Mouse (Mus musculus) midbrain, embryonic 12.5 days (tissue): ENCODE measurements around the gene Loxl4. TPM values are rescaled to one million over a fixed set of nuclear protein-coding genes. Genes with fewer than 3 reads are reported as not detected.

Source experiments
- ATAC-seq: fragments of 200-750 bp; cut with Nextera tagmentation; 2 replicates; pipeline ENCODE4 v1.8.0; 2017; ENCODE audit warnings: low read depth, moderate TSS enrichment, moderate library complexity; ENCODE audit not compliant: low FRiP score
- H3K27ac ChIP-seq: fragments of 300-500 bp; sonication (generic); replicated peaks from 2 replicates; pipeline ENCODE4 v1.5.1; 2016; ENCODE audit warnings: mild to moderate bottlenecking
- H3K27me3 ChIP-seq: fragments of 300-500 bp; sonication (generic); 2 replicates; pipeline ENCODE4 v1.6.1; 2016; ENCODE audit warnings: mild to moderate bottlenecking
- H3K36me3 ChIP-seq: fragments of 300-500 bp; sonication (generic); 2 replicates; pipeline ENCODE4 v1.6.1; 2016
- H3K4me1 ChIP-seq: fragments of 300-500 bp; sonication (generic); 2 replicates; pipeline ENCODE4 v1.6.1; 2016
- H3K4me2 ChIP-seq: fragments of 300-500 bp; sonication (generic); replicated peaks from 2 replicates; pipeline ENCODE4 v1.6.1; 2016; ENCODE audit warnings: mild to moderate bottlenecking, moderate library complexity
- H3K4me3 ChIP-seq: fragments of 300-500 bp; sonication (generic); 2 replicates; pipeline ENCODE4 v1.5.1; 2016; ENCODE audit warnings: mild to moderate bottlenecking
- H3K9ac ChIP-seq: fragments of 300-500 bp; sonication (generic); replicated peaks from 2 replicates; pipeline ENCODE4 v1.6.1; 2016; ENCODE audit warnings: mild to moderate bottlenecking, moderate library complexity
- H3K9me3 ChIP-seq: fragments of 300-500 bp; sonication (generic); 2 replicates; pipeline ENCODE4 v1.6.1; 2016; ENCODE audit warnings: mild to moderate bottlenecking
- WGBS: fragments of 180-500 bp; shearing (Covaris S2); methylation state at CpG from one replicate; pipeline ENCODE4 v1.1.7; 2016; 5-methylcytosine and 5-hydroxymethylcytosine counted together
- polyA plus RNA-seq: library from polyadenylated mRNA; unstranded; fragments of >200 nt; fragmentation: Nextera tagmentation; extraction: Ambion mirVana; gene quantifications from 2 replicates; pipeline ENCODE4 v1.2.1, GENCODE M21; 2016

The Loxl4 gene
- polyA plus RNA-seq, 1 experiment from 2014 or later = 0.13 TPM

DNA sequence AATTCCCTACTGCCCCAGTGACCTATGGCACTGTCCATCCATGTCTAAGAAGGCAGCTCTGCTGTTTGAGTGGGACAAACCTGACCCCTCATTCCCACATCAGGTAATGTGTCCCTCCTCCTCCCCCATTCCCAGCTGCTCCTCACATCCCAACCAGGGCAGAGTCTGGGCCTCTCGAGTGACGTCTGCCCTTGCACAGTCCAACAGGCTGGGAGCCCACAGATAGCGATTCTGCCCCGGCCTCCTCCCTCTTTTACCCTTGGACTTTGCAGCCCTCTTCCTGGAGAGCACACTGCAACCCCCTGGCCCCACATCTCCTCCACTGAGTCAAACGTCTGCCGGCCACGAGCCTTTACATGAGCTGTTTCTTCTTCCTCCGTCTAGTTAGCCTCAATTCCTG is 10.0 kb downstream of the Loxl4 start:
- 87% methylated on average over 8 of the region's 8 CpGs for WGBS
- no peaks in the 10 kb centered on the region for H3K36me3 ChIP-seq
- no peak overlapping the region for H3K27ac ChIP-seq
- H3K27me3 ChIP-seq = no peaks in the 10 kb centered on the region
- no peak overlapping the region for H3K9ac ChIP-seq
- ATAC-seq = no peak
- no peak overlapping the region for H3K4me2 ChIP-seq
- H3K4me1 ChIP-seq = 0 out of 2 replicates have a peak, but pooled peaks cover 5% of the 10 kb centered on the region
- no peaks in the 10 kb centered on the region for H3K9me3 ChIP-seq
- H3K4me3 ChIP-seq = no peak overlapping the region

DNA sequence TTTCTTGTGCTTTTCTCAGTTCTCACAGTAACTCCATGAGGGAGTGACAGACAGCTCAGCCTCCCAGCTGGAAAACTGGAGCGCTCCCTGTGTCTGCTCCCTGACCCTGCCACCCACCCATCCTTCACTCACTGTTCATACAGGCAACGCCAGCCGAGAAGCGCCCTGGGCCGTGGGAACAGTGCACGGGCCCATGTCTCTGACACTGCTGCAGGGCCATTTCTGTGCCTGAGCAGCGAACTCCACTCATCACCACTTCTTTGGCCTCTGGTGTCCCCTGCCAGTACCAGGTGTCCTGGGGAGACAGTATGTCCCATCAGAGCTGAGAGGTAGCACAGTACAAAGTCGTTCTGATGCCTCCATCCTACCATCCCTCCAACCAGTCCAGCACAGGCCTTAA is 10.6 kb downstream of the Loxl4 start:
- no peak overlapping the region for H3K4me3 ChIP-seq
- H3K4me2 ChIP-seq = no peak overlapping the region
- H3K4me1 ChIP-seq = 0 out of 2 replicates have a peak, but pooled peaks cover 5% of the 10 kb centered on the region
- H3K36me3 ChIP-seq = no peaks in the 10 kb centered on the region
- H3K27me3 ChIP-seq = no peaks in the 10 kb centered on the region
- ATAC-seq = no peak
- no peaks in the 10 kb centered on the region for H3K9me3 ChIP-seq
- 80% methylated on average over 8 of the region's 8 CpGs for WGBS
- H3K9ac ChIP-seq = no peak overlapping the region
- H3K27ac ChIP-seq = no peak overlapping the region

DNA sequence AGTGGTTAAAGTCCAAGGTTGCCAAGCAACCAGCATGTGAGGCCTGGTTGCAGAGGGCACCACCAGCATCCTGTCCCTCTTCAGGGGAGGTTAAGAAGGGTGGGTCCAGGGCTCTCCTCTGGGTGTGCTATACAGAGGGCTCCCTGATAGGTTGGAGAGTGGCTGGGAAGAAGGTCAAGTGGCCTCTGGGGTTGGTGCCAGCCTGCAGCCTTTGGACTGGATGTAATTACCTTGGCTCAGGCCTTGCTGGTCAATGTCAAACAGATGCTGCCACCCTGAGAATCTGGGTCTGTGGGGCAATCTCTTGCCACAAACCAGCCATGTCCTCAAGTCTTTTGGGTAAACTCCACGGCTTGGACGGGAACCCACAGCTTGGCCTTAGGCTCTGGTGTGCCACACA is 11.2 kb downstream of the Loxl4 start:
- Histone ChIP-seq H3K4me1 (0 out of 2 replicates have a peak, but pooled peaks cover 5% of the 10 kb centered on the region), H3K27ac (no peak overlapping the region), H3K36me3 (no peaks in the 10 kb centered on the region), H3K9me3 (no peaks in the 10 kb centered on the region), H3K4me3 (no peak overlapping the region), H3K9ac (no peak overlapping the region), H3K27me3 (no peaks in the 10 kb centered on the region), H3K4me2 (no peak overlapping the region)
- 89% methylated on average over 2 of the region's 2 CpGs for WGBS
- no peak for ATAC-seq

DNA sequence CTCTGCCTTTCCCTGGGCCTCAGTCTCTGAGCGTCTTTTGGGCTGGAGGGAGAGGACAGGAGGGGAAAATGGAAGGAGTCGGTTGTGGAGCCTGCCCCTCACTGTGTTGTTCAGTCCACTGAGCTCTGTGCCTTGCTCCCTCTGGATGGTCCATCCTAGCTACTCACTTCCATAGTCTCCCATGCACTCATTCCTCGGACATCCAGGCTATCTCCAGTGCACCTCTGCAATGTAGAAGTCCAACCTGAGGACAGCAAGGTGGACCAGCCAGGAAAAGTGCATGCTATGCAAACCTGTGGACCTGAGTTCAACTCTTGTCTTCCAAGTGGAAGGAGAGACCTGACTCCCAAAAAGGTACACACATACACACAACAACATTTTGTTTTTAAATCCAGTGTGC is 12.0 kb downstream of the Loxl4 start:
- ATAC-seq = no peak
- H3K4me1 ChIP-seq = 0 out of 2 replicates have a peak, but pooled peaks cover 5% of the 10 kb centered on the region
- no peaks in the 10 kb centered on the region for H3K9me3 ChIP-seq
- H3K36me3 ChIP-seq = no peaks in the 10 kb centered on the region
- no peak overlapping the region for H3K4me3 ChIP-seq
- no peak overlapping the region for H3K4me2 ChIP-seq
- H3K9ac ChIP-seq = no peak overlapping the region
- H3K27me3 ChIP-seq = no peaks in the 10 kb centered on the region
- 78% methylated on average over 3 of the region's 3 CpGs for WGBS
- no peak overlapping the region for H3K27ac ChIP-seq

DNA sequence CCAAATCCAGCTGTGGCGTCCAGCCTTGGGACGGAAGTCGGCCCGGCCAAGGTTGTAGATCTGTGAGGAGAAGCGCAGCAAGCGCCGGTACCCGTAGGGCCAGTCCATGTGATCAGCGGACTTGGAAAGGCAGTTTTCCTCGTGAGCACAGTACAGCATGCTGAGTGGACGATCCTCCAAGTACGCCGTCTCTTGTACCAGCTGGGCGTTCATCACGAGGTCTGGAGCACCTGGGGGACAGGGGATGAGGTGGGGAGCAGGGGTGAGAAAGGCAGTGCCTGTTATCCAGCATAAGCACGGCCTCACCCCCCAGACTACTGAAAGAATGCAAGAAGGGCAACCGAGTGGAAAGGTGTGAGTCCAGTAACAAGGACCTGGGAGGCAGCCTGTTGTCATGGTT is 12.7 kb downstream of the Loxl4 start:
- no peaks in the 10 kb centered on the region for H3K27me3 ChIP-seq

DNA sequence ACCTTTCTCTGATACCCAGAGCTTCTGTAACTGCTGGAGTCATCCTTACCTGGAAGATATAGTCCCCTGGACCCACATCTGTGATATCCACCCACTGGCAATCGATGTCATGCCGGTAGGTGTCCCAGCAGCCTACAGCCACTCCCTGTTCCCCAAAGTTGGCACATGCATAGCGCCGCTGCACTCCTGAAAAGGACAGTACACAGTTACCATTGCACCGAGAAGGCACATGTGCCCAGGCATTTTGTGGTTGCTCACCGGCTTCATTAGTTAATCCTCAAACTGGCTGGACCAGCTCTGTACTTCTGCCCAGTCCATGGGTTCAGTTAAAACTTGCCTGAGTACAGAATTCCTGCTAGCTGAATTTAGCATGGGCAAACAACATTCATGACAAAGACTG is 14.7 kb downstream of the Loxl4 start:
- Histone ChIP-seq H3K4me3 (no peak overlapping the region), H3K36me3 (no peaks in the 10 kb centered on the region), H3K27me3 (no peaks in the 10 kb centered on the region), H3K9me3 (no peaks in the 10 kb centered on the region), H3K4me1 (0 out of 2 replicates have a peak, but pooled peaks cover 5% of the 10 kb centered on the region), H3K27ac (no peak overlapping the region), H3K4me2 (no peak overlapping the region), H3K9ac (no peak overlapping the region)
- no peak for ATAC-seq
- WGBS = 97% methylated on average over 6 of the region's 6 CpGs

More for the DNA sequence above, 12.7 kb downstream of the Loxl4 start:
- Histone ChIP-seq H3K9me3 (no peaks in the 10 kb centered on the region), H3K9ac (no peak overlapping the region), H3K4me1 (0 out of 2 replicates have a peak, but pooled peaks cover 5% of the 10 kb centered on the region), H3K27ac (no peak overlapping the region), H3K4me3 (no peak overlapping the region), H3K36me3 (no peaks in the 10 kb centered on the region), H3K4me2 (no peak overlapping the region)
- 87% methylated on average over 17 of the region's 17 CpGs for WGBS
- no peak for ATAC-seq

DNA sequence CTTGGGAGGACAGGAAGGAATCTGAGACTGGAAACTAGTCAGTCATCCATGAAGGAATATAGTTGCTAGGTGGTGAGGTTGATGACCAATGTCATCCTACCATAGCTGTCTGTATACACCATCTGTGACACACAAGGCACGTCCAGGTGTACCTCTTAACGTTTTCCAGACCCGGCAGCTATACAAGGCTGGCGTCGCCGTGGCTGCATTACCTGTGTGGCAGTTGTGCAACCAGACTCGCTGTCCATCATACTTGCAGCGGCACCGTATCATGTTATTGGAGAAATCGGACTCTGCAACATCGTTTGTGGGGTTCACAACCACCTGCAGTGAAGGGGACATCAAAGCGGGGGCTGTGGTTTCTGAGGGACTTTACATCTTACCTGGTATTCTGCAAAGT is 15.3 kb downstream of the Loxl4 start:
- H3K9me3 ChIP-seq = no peaks in the 10 kb centered on the region
- H3K27me3 ChIP-seq = no peaks in the 10 kb centered on the region
- H3K4me3 ChIP-seq = no peak overlapping the region
- 0 out of 2 replicates have a peak, but pooled peaks cover 4% of the 10 kb centered on the region for H3K36me3 ChIP-seq
- 0 out of 2 replicates have a peak, but pooled peaks cover 5% of the 10 kb centered on the region for H3K4me1 ChIP-seq
- H3K27ac ChIP-seq = no peak overlapping the region
- WGBS = 95% methylated on average over 12 of the region's 12 CpGs
- H3K4me2 ChIP-seq = no peak overlapping the region
- ATAC-seq = no peak
- H3K9ac ChIP-seq = no peak overlapping the region

- Histone ChIP-seq H3K9ac (no peak overlapping the region), H3K27ac (no peak overlapping the region), H3K4me3 (no peak overlapping the region), H3K4me1 (no peaks in the 10 kb centered on the region), H3K4me2 (no peak overlapping the region), H3K27me3 (no peaks in the 10 kb centered on the region), H3K9me3 (no peaks in the 10 kb centered on the region), H3K36me3 (0 out of 2 replicates have a peak, but pooled peaks cover 9% of the 10 kb centered on the region)
- WGBS = 97% methylated on average over 6 of the region's 6 CpGs
- ATAC-seq = no peak
Observed at GRCm38 (mm10) chr19:42595066-42595465, 17.5 kb downstream of the Loxl4 start.

DNA sequence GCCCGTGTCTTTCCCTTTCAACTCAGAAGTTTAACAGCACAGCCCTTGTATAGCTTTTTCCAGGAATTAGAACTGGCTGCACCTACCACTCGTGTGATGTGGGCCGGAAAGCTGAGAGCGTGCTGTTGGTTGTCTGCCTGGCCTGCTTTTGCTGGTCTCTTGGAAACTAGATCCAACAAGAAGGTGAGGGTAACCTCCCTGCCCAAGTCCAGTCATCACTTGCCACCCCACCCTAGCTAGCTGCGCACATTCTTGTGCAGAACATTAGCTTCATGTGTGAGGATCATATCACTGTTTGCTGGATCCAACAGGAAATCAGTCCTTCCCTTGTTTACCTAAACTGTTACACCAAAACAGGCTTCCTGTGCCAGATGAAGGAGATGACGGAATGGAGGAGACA is 19.2 kb downstream of the Loxl4 start:
- no peak for ATAC-seq
- no peaks in the 10 kb centered on the region for H3K9me3 ChIP-seq
- H3K36me3 ChIP-seq = 0 out of 2 replicates have a peak, but pooled peaks cover 9% of the 10 kb centered on the region
- H3K27ac ChIP-seq = no peak overlapping the region
- no peak overlapping the region for H3K4me3 ChIP-seq
- no peaks in the 10 kb centered on the region for H3K27me3 ChIP-seq
- peaks cover 2% of the 10 kb centered on the region; the same call in 1 of the 2 replicates for H3K4me1 ChIP-seq
- WGBS = 95% methylated on average over 6 of the region's 6 CpGs
- no peak overlapping the region for H3K9ac ChIP-seq
- no peak overlapping the region for H3K4me2 ChIP-seq

DNA sequence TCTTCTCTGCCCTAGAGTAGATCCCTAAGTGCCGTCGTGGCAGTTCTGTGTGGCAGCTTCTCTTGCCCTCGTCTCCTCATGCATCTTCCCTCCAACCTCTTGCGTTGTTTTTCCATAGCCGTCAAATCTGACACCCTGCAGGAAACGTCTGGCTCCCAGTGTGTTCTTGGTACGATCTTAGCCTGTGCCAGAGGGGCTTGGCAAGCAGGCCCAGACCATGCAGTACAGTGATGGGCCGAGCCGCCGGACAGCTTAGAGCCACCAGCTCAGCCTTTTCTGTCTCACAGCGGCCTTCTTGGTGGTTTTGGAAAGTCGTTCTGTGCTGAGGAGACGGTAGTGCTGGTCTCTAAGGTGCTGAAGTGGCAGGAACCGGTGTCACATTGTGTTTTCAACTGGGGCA is 21.1 kb downstream of the Loxl4 start:
- Histone ChIP-seq H3K4me3 (no peak overlapping the region), H3K27me3 (no peaks in the 10 kb centered on the region), H3K9me3 (no peaks in the 10 kb centered on the region), H3K36me3 (0 out of 2 replicates have a peak, but pooled peaks cover 9% of the 10 kb centered on the region), H3K4me1 (peaks cover 7% of the 10 kb centered on the region; the same call in 1 of the 2 replicates), H3K27ac (no peak overlapping the region), H3K9ac (no peak overlapping the region), H3K4me2 (no peak overlapping the region)
- WGBS = 89% methylated on average over 14 of the region's 14 CpGs
- ATAC-seq = no peak

GRCm38 (mm10) chr19:42589246-42589645 is 23.4 kb downstream of the Loxl4 start:
- WGBS = 82% methylated on average over 1 of the region's 1 CpGs
- H3K9ac ChIP-seq = no peak overlapping the region

GRCm38 (mm10) chr19:42587704-42588103 is 24.9 kb downstream of the Loxl4 start:
- Histone ChIP-seq H3K36me3 (peaks cover 21% of the 10 kb centered on the region), H3K27me3 (no peaks in the 10 kb centered on the region), H3K9me3 (no peaks in the 10 kb centered on the region), H3K27ac (no peak overlapping the region), H3K9ac (no peak overlapping the region), H3K4me2 (no peak overlapping the region), H3K4me3 (no peak overlapping the region), H3K4me1 (peaks cover 7% of the 10 kb centered on the region; the same call in 1 of the 2 replicates)
- WGBS = 66% methylated on average over 2 of the region's 2 CpGs
- no peak for ATAC-seq

More at GRCm38 (mm10) chr19:42589246-42589645, 23.4 kb downstream of the Loxl4 start:
- no peaks in the 10 kb centered on the region for H3K27me3 ChIP-seq
- H3K4me3 ChIP-seq = no peak overlapping the region
- peaks cover 14% of the 10 kb centered on the region; the same call in 1 of the 2 replicates for H3K36me3 ChIP-seq
- H3K4me1 ChIP-seq = peaks cover 7% of the 10 kb centered on the region; the same call in 1 of the 2 replicates
- H3K9me3 ChIP-seq = no peaks in the 10 kb centered on the region
- no peak for ATAC-seq
- H3K4me2 ChIP-seq = no peak overlapping the region
- H3K27ac ChIP-seq = no peak overlapping the region

- Histone ChIP-seq H3K4me2 (no peak overlapping the region), H3K9ac (no peak overlapping the region), H3K4me1 (peaks cover 7% of the 10 kb centered on the region; the same call in 1 of the 2 replicates), H3K9me3 (no peaks in the 10 kb centered on the region), H3K27ac (no peak overlapping the region), H3K36me3 (peaks cover 12% of the 10 kb centered on the region), H3K4me3 (no peak overlapping the region), H3K27me3 (no peaks in the 10 kb centered on the region)
- ATAC-seq = no peak
- WGBS = 94% methylated on average over 3 of the region's 3 CpGs
Observed at GRCm38 (mm10) chr19:42584188-42584587, 28.4 kb downstream of the Loxl4 start.
